Mouse (Mus musculus) 416B (cell line): ENCODE measurements around the gene Defa33.
"Not testable (repeated sequence)": the region's sequence is repeated elsewhere in the genome, so short reads cannot be mapped to it uniquely, and the experiment has no call there.

ENCODE experiments used
- DNase-seq: peaks from one replicate; pipeline ENCODE4 v3.0.0; 2011; ENCODE audit warnings: low read depth

The Defa33 gene

DNA sequence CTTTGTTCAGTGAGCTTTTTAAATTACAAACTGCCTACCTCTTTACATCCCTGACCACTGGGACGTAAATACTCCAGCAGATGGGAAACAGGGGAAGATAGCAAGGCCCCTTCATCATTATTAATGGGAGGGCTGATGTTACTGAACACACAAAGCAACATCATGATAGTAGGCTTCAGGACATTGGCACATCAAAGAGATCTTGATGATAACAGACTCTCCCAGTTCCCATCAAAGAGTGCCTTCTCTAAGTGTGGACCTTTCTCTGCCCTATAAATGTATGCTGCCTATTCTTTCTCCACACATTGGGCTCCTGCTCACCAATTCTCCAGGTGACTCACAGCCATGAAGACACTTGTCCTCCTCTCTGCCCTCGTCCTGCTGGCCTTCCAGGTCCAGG, at the start of gene Defa33:
Gene Defa33, plus strand, starts transcription at position 301 of the 400 bp plus-strand sequence.
- not testable (repeated sequence) for DNase-seq

DNA sequence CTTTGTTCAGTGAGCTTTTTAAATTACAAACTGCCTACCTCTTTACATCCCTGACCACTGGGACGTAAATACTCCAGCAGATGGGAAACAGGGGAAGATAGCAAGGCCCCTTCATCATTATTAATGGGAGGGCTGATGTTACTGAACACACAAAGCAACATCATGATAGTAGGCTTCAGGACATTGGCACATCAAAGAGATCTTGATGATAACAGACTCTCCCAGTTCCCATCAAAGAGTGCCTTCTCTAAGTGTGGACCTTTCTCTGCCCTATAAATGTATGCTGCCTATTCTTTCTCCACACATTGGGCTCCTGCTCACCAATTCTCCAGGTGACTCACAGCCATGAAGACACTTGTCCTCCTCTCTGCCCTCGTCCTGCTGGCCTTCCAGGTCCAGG, 13.4 kb upstream of the Defa33 start, which contains the start of gene Defa2:
Gene Defa2, plus strand, starts transcription at position 301 of the 400 bp plus-strand sequence.
- not testable (repeated sequence) for DNase-seq

GRCm38 (mm10) chr8:21427111-21427510, 35.5 kb downstream of the Defa33 start, which contains the start of gene Defa36:
Gene Defa36, plus strand, starts transcription at chr8:21427411.
- DNase-seq, result not testable (repeated sequence)
